Mouse (Mus musculus) liver, postnatal 0 days (tissue): ENCODE results near the gene Rnf213. TPM values are rescaled to one million over a fixed set of nuclear protein-coding genes. Genes with fewer than 3 reads are reported as not detected.
A peak's percentile ranks its signal among the peaks of the same experiment; 100 is the strongest.

ENCODE experiments used
- ATAC-seq: fragments of 200-750 bp; cut with Nextera tagmentation; 2 replicates; pipeline ENCODE4 v1.8.0; 2017; ENCODE audit warnings: mild to moderate bottlenecking, moderate library complexity
- DNase-seq: peaks from one replicate; pipeline ENCODE4 v3.0.0-alpha.2; 2016
- H3K27ac ChIP-seq: fragments of 300-500 bp; sonication (generic); 2 replicates; pipeline ENCODE4 v1.5.1; 2014; ENCODE audit warnings: antibody characterized with exemption, moderate library complexity, mild to moderate bottlenecking, low read depth
- H3K27me3 ChIP-seq: fragments of 300-500 bp; sonication (generic); 2 replicates; pipeline ENCODE4 v1.6.1; 2014; ENCODE audit warnings: low read length, control low read depth, mixed read lengths; ENCODE audit not compliant: insufficient read depth
- H3K36me3 ChIP-seq: fragments of 300-500 bp; sonication (generic); replicated peaks from 2 replicates; pipeline ENCODE4 v1.6.1; 2014; ENCODE audit warnings: mild to moderate bottlenecking, control low read depth, low read length, moderate library complexity, mixed read lengths; ENCODE audit not compliant: insufficient read depth
- H3K4me1 ChIP-seq: fragments of 300-500 bp; sonication (generic); 2 replicates; pipeline ENCODE4 v1.6.1; 2014; ENCODE audit warnings: antibody characterized with exemption, mild to moderate bottlenecking, control low read depth; ENCODE audit not compliant: insufficient read depth
- H3K4me2 ChIP-seq: fragments of 300-500 bp; sonication (generic); 2 replicates; pipeline ENCODE4 v1.6.1; 2014; ENCODE audit warnings: low read depth, mild to moderate bottlenecking, low read length, moderate library complexity, mixed read lengths
- H3K4me3 ChIP-seq: fragments of 300-500 bp; sonication (generic); 2 replicates; pipeline ENCODE4 v1.5.1; 2014; ENCODE audit warnings: low read depth, low read length
- H3K9ac ChIP-seq: fragments of 300-500 bp; sonication (generic); replicated peaks from 2 replicates; pipeline ENCODE4 v1.6.1; 2014; ENCODE audit warnings: mild to moderate bottlenecking, moderate library complexity
- H3K9me3 ChIP-seq: fragments of 300-500 bp; sonication (generic); 2 replicates; pipeline ENCODE4 v1.6.1; 2016; ENCODE audit warnings: mild to moderate bottlenecking, control low read depth, low read length, mixed read lengths
- CTCF ChIP-seq: sonication (generic); IDR thresholded peaks from 2 replicates; pipeline ENCODE4 v1.5.1; 2016; ENCODE audit warnings: antibody characterized with exemption, low read depth
- EP300 ChIP-seq: IDR thresholded peaks from 2 replicates; pipeline ENCODE4 v1.6.1; 2016; ENCODE audit warnings: antibody characterized with exemption, low read depth, mild to moderate bottlenecking
- WGBS: fragments of 180-500 bp; shearing (Covaris S2); extraction: QIAGEN DNeasy Blood & Tissue Kit; methylation state at CpG from one replicate; pipeline ENCODE4 v1.1.7; 2014; ENCODE audit not compliant: insufficient replicate concordance; 5-methylcytosine and 5-hydroxymethylcytosine counted together
- polyA plus RNA-seq: library from polyadenylated mRNA; unstranded; fragments of >200 nt; fragmentation: Nextera tagmentation; extraction: Ambion mirVana; gene quantifications from 2 replicates; pipeline ENCODE4 v1.2.1, GENCODE M21; 2015

Gene Rnf213
- polyA plus RNA-seq, 1 experiment from 2014 or later, result 6.6 TPM

- peak overlapping the region; percentile 100 for H3K4me2 ChIP-seq
- TF ChIP-seq CTCF, result no peak
- no peak for TF ChIP-seq EP300
- 5% methylated on average over 27 of the region's 27 CpGs for WGBS
- peak overlapping the region; percentile 72 for H3K9ac ChIP-seq
- no peaks in the 10 kb centered on the region for H3K27me3 ChIP-seq
- ATAC-seq, result peak; percentile 2; the same call in 1 of the 2 replicates
- peaks cover 9% of the 10 kb centered on the region for H3K4me1 ChIP-seq
- no peaks in the 10 kb centered on the region for H3K9me3 ChIP-seq
- H3K27ac ChIP-seq, result peak overlapping the region; percentile 85
- DNase-seq, result no peak
- H3K4me3 ChIP-seq, result peak overlapping the region; percentile 70
- peaks cover 23% of the 10 kb centered on the region for H3K36me3 ChIP-seq
Measured at GRCm38 (mm10) chr11:119491690-119492087, 98.8 kb downstream of the Rnf213 start.

GRCm38 (mm10) chr11:119492830-119493229 lies 99.9 kb downstream of the Rnf213 start:
- H3K4me2 ChIP-seq, result no peak overlapping the region
- peaks cover 11% of the 10 kb centered on the region; the same call in 1 of the 2 replicates for H3K36me3 ChIP-seq
- no peak overlapping the region for H3K27ac ChIP-seq
- DNase-seq, result no peak
- no peak overlapping the region for H3K9ac ChIP-seq
- H3K9me3 ChIP-seq, result no peaks in the 10 kb centered on the region
- no peaks in the 10 kb centered on the region for H3K27me3 ChIP-seq
- H3K4me3 ChIP-seq, result no peak overlapping the region
- peaks cover 9% of the 10 kb centered on the region for H3K4me1 ChIP-seq
- WGBS, result 92% methylated on average over 6 of the region's 6 CpGs
- no peak for TF ChIP-seq CTCF
- no peak for TF ChIP-seq EP300
- no peak for ATAC-seq

GRCm38 (mm10) chr11:119493516-119493915 lies 100.6 kb downstream of the Rnf213 start:
- WGBS, result 63% methylated on average over 4 of the region's 4 CpGs
- Histone ChIP-seq H3K27me3 (no peaks in the 10 kb centered on the region), H3K27ac (no peak overlapping the region), H3K4me1 (peaks cover 9% of the 10 kb centered on the region), H3K9me3 (no peaks in the 10 kb centered on the region), H3K9ac (no peak overlapping the region), H3K4me2 (no peak overlapping the region), H3K36me3 (peaks cover 6% of the 10 kb centered on the region; the same call in 1 of the 2 replicates), H3K4me3 (no peak overlapping the region)
- DNase-seq (no peak), ATAC-seq (no peak)
- TF ChIP-seq CTCF (no peak), EP300 (no peak)

- ATAC-seq (no peak), DNase-seq (no peak)
- no peak overlapping the region for H3K9ac ChIP-seq
- 0 out of 2 replicates have a peak, but pooled peaks cover 4% of the 10 kb centered on the region for H3K36me3 ChIP-seq
- H3K4me1 ChIP-seq, result peaks cover 4% of the 10 kb centered on the region
- no peaks in the 10 kb centered on the region for H3K27me3 ChIP-seq
- no peak overlapping the region for H3K4me2 ChIP-seq
- TF ChIP-seq CTCF (no peak), EP300 (no peak)
- no peak overlapping the region for H3K27ac ChIP-seq
- H3K4me3 ChIP-seq, result no peak overlapping the region
- no peaks in the 10 kb centered on the region for H3K9me3 ChIP-seq
- WGBS, result 86% methylated on average over 5 of the region's 5 CpGs
Measured at GRCm38 (mm10) chr11:119496147-119496546, 103.2 kb downstream of the Rnf213 start.

- Histone ChIP-seq H3K36me3 (peaks cover 9% of the 10 kb centered on the region; the same call in 1 of the 2 replicates), H3K4me3 (no peak overlapping the region), H3K4me1 (no peaks in the 10 kb centered on the region), H3K9ac (no peak overlapping the region), H3K4me2 (no peak overlapping the region), H3K27me3 (no peaks in the 10 kb centered on the region), H3K27ac (no peak overlapping the region), H3K9me3 (no peaks in the 10 kb centered on the region)
- 69% methylated on average over 4 of the region's 4 CpGs for WGBS
- DNase-seq (no peak), ATAC-seq (no peak)
- TF ChIP-seq EP300 (no peak), CTCF (no peak)
Measured at GRCm38 (mm10) chr11:119497451-119497850, 104.6 kb downstream of the Rnf213 start.

GRCm38 (mm10) chr11:119499297-119499696 lies 106.4 kb downstream of the Rnf213 start:
- WGBS, result 84% methylated on average over 4 of the region's 4 CpGs
- no peak overlapping the region for H3K27ac ChIP-seq
- H3K27me3 ChIP-seq, result no peaks in the 10 kb centered on the region
- peaks cover 19% of the 10 kb centered on the region; the same call in 1 of the 2 replicates for H3K36me3 ChIP-seq
- no peak overlapping the region for H3K4me3 ChIP-seq
- no peaks in the 10 kb centered on the region for H3K9me3 ChIP-seq
- DNase-seq (no peak), ATAC-seq (no peak)
- no peak overlapping the region for H3K4me2 ChIP-seq
- no peaks in the 10 kb centered on the region for H3K4me1 ChIP-seq
- no peak overlapping the region for H3K9ac ChIP-seq
- TF ChIP-seq CTCF (no peak), EP300 (no peak)

GRCm38 (mm10) chr11:119500011-119500410 lies 107.1 kb downstream of the Rnf213 start:
- Histone ChIP-seq H3K27me3 (no peaks in the 10 kb centered on the region), H3K36me3 (peaks cover 19% of the 10 kb centered on the region; the same call in 1 of the 2 replicates), H3K4me2 (no peak overlapping the region), H3K9me3 (no peaks in the 10 kb centered on the region), H3K27ac (no peak overlapping the region), H3K9ac (no peak overlapping the region), H3K4me3 (no peak overlapping the region), H3K4me1 (no peaks in the 10 kb centered on the region)
- TF ChIP-seq CTCF, result no peak
- no peak for TF ChIP-seq EP300
- ATAC-seq (no peak), DNase-seq (no peak)
- WGBS, result 89% methylated on average over 2 of the region's 2 CpGs
